17 mouse cellular contexts compared by ENCODE assay signal in genomic region chr5:41806176-41806575, GRCm38 (mm10). TPM values are rescaled to one million over a fixed set of nuclear protein-coding genes. Genes with fewer than 3 reads are reported as not detected.
"Had no signal": no experiment of that assay in that cellular context is flagged by ENCODE, and none has a peak within 500 bp of the region (broad histone marks: within the 10 kb centered on the region; RNA-seq: fewer than 3 reads in every experiment).

No protein-coding gene starts in this region.

- H3K27ac ChIP-seq: intestine, embryonic 15.5 days; kidney, embryonic 15.5 days; left cerebral cortex, adult 2 months; limb, embryonic 10.5 days; midbrain, embryonic 12.5 days; neural tube, embryonic 13.5 days had no signal

- H3K4me3 ChIP-seq: intestine, embryonic 15.5 days; kidney, embryonic 15.5 days; left cerebral cortex, adult 2 months; limb, embryonic 10.5 days; midbrain, embryonic 12.5 days; neural tube, embryonic 13.5 days had no signal

- DNase-seq: kidney, adult 18-20 months; kidney, postnatal 14 days; lung, adult 18-20 months; right cerebral cortex, adult 18-20 months; right cerebral cortex, postnatal 25 days; thymus, postnatal 25 days had no signal

- H3K4me1 ChIP-seq: intestine, embryonic 15.5 days; kidney, embryonic 15.5 days; limb, embryonic 10.5 days; midbrain, embryonic 12.5 days; neural tube, embryonic 13.5 days had no signal

- H3K9ac ChIP-seq: intestine, embryonic 15.5 days; kidney, embryonic 15.5 days; midbrain, embryonic 12.5 days; neural tube, embryonic 13.5 days had no signal

- H3K4me2 ChIP-seq: intestine, embryonic 15.5 days; kidney, embryonic 15.5 days; midbrain, embryonic 12.5 days; neural tube, embryonic 13.5 days had no signal

- H3K27me3 ChIP-seq: intestine, embryonic 15.5 days; kidney, embryonic 15.5 days; midbrain, embryonic 12.5 days; neural tube, embryonic 13.5 days had no signal

- ATAC-seq: intestine, embryonic 15.5 days; midbrain, embryonic 16.5 days had no signal

- H3K9me3 ChIP-seq: intestine, embryonic 15.5 days; kidney, embryonic 15.5 days; limb, embryonic 10.5 days; midbrain, embryonic 12.5 days; neural tube, embryonic 13.5 days had no signal

RNA-seq across cellular contexts. Expression of gene Nkx3-2, which starts 41.9 kb away (rescaled TPM):
- total RNA-seq: layer of hippocampus, postnatal 25 days; left cerebral cortex, adult 2 months; left cerebral cortex, postnatal 14 days had no signal
- polyA plus RNA-seq: kidney, embryonic 15.5 days; lung, embryonic 16.5 days; midbrain, embryonic 16.5 days; urinary bladder, adult 2 months had no signal
